Mouse (Mus musculus) heart, adult 2 months (tissue): ENCODE measurements at regions not wholly inside any gene's neighbourhood (a gene's known extent, or its start where the extent isn't known, plus 50 kb on each side); places are given as distances from the start of the nearest gene placed in this dataset.
"Not testable (repeated sequence)": the region's sequence is repeated elsewhere in the genome, so short reads cannot be mapped to it uniquely, and the experiment has no call there.

Experiments used
- DNase-seq, 2 experiments: peaks; one replicate each; pipeline ENCODE4 v3.0.0; 2021
- H3K27ac ChIP-seq: fragments of 200-600 bp; 2 replicates; pipeline ENCODE4 v1.8.1; 2022
- H3K27me3 ChIP-seq: fragments of 200-500 bp; 2 replicates; pipeline ENCODE4 v1.6.1; 2012; ENCODE audit warnings: mild to moderate bottlenecking, low read length, inconsistent platforms, mixed read lengths; ENCODE audit not compliant: control insufficient read depth, insufficient read depth
- H3K36me3 ChIP-seq: fragments of 200-500 bp; 2 replicates; pipeline ENCODE4 v1.6.1; 2012; ENCODE audit warnings: low read length, inconsistent platforms; ENCODE audit not compliant: control insufficient read depth, insufficient read depth
- H3K4me1 ChIP-seq: fragments of 200-500 bp; 2 replicates; pipeline ENCODE4 v1.6.1; 2011; ENCODE audit warnings: low read length; ENCODE audit not compliant: control insufficient read depth, insufficient read depth
- H3K4me3 ChIP-seq: fragments of 200-600 bp; 2 replicates; pipeline ENCODE4 v1.8.1; 2022
- H3K79me2 ChIP-seq: fragments of 200-500 bp; replicated peaks from 2 replicates; pipeline ENCODE4 v1.6.1; 2012; ENCODE audit warnings: mild to moderate bottlenecking, inconsistent platforms, low read length, moderate library complexity, mixed read lengths; ENCODE audit not compliant: control insufficient read depth, insufficient read depth
- H3K9ac ChIP-seq: fragments of 200-500 bp; 2 replicates; pipeline ENCODE4 v1.6.1; 2012; ENCODE audit warnings: low read depth, mild to moderate bottlenecking, control low read depth, inconsistent platforms, low read length, mixed read lengths
- CTCF ChIP-seq: fragments of 200-600 bp; IDR thresholded peaks from 2 replicates; pipeline ENCODE4 v1.8.1; 2022; ENCODE audit warnings: antibody characterized with exemption, mild to moderate bottlenecking, moderate library complexity
- EP300 ChIP-seq: fragments of 200-500 bp; IDR thresholded peaks from 2 replicates; pipeline ENCODE4 v1.6.1; 2011; ENCODE audit warnings: low read depth, low read length, control low read depth; ENCODE audit not compliant: insufficient read depth
- POLR2A ChIP-seq: fragments of 200-500 bp; IDR thresholded peaks from 2 replicates; pipeline ENCODE4 v1.6.1; 2011; ENCODE audit warnings: mild to moderate bottlenecking, low read depth, low read length, control low read depth; ENCODE audit not compliant: insufficient read depth
- WGBS: fragments of 180-500 bp; shearing (Covaris S2); methylation state at CpG from one replicate; pipeline ENCODE4 v1.1.7; 2018; 5-methylcytosine and 5-hydroxymethylcytosine counted together
- intact Hi-C: fragments of 180-260 bp; cut with DNase I; formaldehyde crosslinking; loops from one replicate; pipeline ENCODE4 v1.15.1; 2025

DNA sequence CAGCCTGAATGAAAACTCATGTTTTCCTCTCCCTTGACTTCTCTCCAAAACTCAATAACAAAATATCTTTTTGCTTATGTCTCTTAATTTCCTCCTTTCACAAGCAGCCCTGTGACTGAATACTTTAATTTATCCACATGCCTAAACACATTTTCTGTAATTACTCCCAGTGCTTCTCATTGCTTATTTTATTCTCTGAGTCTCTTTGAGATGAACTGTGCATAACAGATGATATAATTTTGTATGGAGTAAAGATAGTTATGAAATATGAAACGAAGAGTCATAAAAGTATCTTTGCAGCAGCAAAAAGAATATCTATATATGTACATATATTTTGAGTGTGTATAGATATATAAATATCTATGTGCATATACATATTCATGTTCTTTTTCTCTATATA, 187.5 kb upstream of the Tac1 start:
- Histone ChIP-seq H3K27me3 (no peaks in the 10 kb centered on the region), H3K27ac (no peak overlapping the region), H3K36me3 (no peaks in the 10 kb centered on the region), H3K4me3 (no peak overlapping the region), H3K79me2 (no peaks in the 10 kb centered on the region), H3K9ac (no peak overlapping the region), H3K4me1 (no peaks in the 10 kb centered on the region)
- intact Hi-C loops = no loop called here
- DNase-seq = no peak
- no peak for TF ChIP-seq POLR2A
- no peak for TF ChIP-seq EP300
- no peak for TF ChIP-seq CTCF
- whole genome bisulfite sequencing = 68% methylated on average over 1 of the region's 1 CpGs

DNA sequence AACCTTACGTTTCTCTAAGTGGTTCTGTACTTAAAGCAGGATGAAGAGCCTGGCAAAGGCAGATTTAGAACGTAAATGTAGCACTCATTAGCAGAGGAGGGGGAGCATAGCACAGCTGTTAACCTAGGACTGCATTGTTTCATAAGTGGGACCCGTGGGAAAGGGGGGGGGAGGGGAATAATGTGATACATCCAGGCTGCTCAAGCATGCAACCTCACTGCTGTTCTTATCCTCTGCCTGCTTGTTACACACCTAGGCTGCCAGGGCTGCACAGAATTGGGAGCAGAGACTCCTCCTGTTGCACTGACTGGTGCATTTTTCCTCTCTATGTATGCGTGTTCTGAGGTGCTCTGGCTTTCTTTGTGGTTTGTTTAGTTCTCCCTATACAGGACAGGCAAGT, 180.1 kb upstream of the Tac1 start:
- Histone ChIP-seq H3K27ac (no peak overlapping the region), H3K27me3 (no peaks in the 10 kb centered on the region), H3K9ac (no peak overlapping the region), H3K36me3 (no peaks in the 10 kb centered on the region), H3K4me1 (no peaks in the 10 kb centered on the region), H3K79me2 (no peaks in the 10 kb centered on the region), H3K4me3 (no peak overlapping the region)
- intact Hi-C loops = no loop called here
- no peak for DNase-seq
- WGBS = 23% methylated on average over 4 of the region's 4 CpGs
- TF ChIP-seq EP300 = no peak
- TF ChIP-seq POLR2A = no peak
- TF ChIP-seq CTCF = no peak

DNA sequence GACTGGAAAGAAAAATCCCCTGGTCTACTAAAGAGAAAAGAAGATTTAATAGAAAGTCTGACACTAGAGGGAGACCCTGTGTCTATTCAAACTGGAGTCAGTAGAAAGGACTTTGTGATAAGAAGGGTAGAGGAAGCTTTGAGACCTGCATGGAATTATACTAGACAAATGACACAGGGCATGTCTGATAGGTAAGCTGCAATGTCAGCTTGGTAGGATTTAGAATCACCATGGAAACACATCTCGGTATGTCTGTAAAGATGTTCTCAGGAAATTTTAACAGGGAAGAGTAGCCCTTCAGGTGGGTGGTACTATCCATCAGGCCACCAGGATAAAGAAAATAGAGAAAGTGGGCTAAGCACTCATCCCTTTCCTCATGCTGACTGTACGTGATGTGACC, 178.8 kb upstream of the Tac1 start:
- no peaks in the 10 kb centered on the region for H3K27me3 ChIP-seq
- intact Hi-C loops = no loop called here
- H3K79me2 ChIP-seq = no peaks in the 10 kb centered on the region
- H3K36me3 ChIP-seq = no peaks in the 10 kb centered on the region
- 86% methylated on average over 2 of the region's 2 CpGs for WGBS
- no peak for TF ChIP-seq EP300
- TF ChIP-seq POLR2A = no peak
- TF ChIP-seq CTCF = no peak
- H3K4me1 ChIP-seq = no peaks in the 10 kb centered on the region
- no peak overlapping the region for H3K9ac ChIP-seq
- no peak overlapping the region for H3K27ac ChIP-seq
- DNase-seq = no peak
- no peak overlapping the region for H3K4me3 ChIP-seq

DNA sequence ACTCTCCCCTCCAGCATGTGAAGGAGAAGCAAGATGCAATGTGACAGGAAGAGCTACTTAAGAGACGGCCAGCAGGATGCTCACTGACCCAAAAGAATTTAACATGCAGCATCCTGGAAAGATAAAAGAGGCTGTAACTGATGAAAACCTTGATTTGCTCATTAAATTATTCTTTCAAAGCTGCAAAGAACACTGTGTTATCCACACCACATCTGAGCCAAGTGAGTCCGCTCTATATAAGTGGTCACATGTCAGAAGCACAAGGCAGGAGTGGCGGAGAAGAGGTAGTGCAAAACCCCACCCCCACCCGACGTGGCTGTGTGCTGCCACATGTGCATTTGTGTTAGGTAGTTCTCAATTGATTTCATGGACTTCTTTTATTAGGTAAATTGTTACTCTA, 176.0 kb upstream of the Tac1 start:
- DNase-seq = no peak
- no peaks in the 10 kb centered on the region for H3K27me3 ChIP-seq
- H3K4me1 ChIP-seq = no peaks in the 10 kb centered on the region
- 59% methylated on average over 5 of the region's 5 CpGs for WGBS
- no peak for TF ChIP-seq POLR2A
- no peak for TF ChIP-seq CTCF
- TF ChIP-seq EP300 = no peak
- intact Hi-C loops = no loop called here
- no peak overlapping the region for H3K4me3 ChIP-seq
- no peaks in the 10 kb centered on the region for H3K36me3 ChIP-seq
- H3K9ac ChIP-seq = no peak overlapping the region
- no peaks in the 10 kb centered on the region for H3K79me2 ChIP-seq
- H3K27ac ChIP-seq = no peak overlapping the region

DNA sequence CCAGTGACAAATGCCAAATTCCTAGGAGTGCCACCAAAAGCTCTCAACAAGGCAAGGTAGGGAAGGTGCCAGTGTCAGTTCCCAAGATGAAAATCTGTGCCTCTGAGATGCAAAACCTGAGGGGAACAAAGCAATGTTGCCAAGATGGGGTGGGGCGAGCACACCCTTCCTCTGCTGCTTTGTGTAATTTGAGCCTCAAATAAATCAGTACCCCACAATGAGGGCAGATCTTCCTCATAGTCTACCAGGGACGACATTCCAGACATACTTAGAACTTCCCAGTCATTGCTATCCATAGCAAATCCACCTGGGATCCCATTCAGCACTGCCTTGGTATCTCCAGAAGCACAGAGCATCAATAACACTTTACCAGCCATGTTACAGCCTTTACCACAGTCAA, 129.9 kb upstream of the Tac1 start:
- H3K4me3 ChIP-seq = no peak overlapping the region
- no peaks in the 10 kb centered on the region for H3K27me3 ChIP-seq
- H3K4me1 ChIP-seq = no peaks in the 10 kb centered on the region
- intact Hi-C loops = no loop called here
- no peak for TF ChIP-seq POLR2A
- no peak for TF ChIP-seq CTCF
- TF ChIP-seq EP300 = no peak
- H3K9ac ChIP-seq = no peak overlapping the region
- no peak for DNase-seq
- no peaks in the 10 kb centered on the region for H3K36me3 ChIP-seq
- 44% methylated on average over 2 of the region's 2 CpGs for WGBS
- H3K27ac ChIP-seq = no peak overlapping the region
- no peaks in the 10 kb centered on the region for H3K79me2 ChIP-seq

DNA sequence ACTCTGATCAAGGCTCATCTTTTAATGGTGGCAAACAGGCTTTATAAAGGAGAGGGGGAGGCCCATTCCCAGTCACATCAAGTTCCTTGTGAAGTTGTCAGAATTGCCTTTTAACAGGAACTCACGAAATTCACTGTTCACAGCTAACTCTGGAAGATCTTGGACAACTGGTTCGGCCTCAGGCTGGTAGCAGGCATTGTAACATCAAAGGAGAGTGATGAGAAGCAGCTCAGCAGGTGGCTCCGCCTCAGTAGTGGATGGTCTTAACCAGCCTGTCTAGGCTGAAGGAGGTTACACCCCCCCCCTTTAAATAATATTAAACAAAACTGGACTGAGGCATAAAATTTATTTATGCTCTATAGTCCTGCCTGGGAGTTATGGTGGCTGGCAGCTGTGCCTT, 113.0 kb upstream of the Tac1 start:
- 57% methylated on average over 3 of the region's 3 CpGs for WGBS
- intact Hi-C loops = no loop called here
- H3K4me1 ChIP-seq = no peaks in the 10 kb centered on the region
- H3K27ac ChIP-seq = no peak overlapping the region
- no peak overlapping the region for H3K9ac ChIP-seq
- H3K4me3 ChIP-seq = no peak overlapping the region
- H3K27me3 ChIP-seq = no peaks in the 10 kb centered on the region
- DNase-seq = no peak
- no peak for TF ChIP-seq CTCF
- no peak for TF ChIP-seq POLR2A
- TF ChIP-seq EP300 = no peak
- no peaks in the 10 kb centered on the region for H3K36me3 ChIP-seq
- H3K79me2 ChIP-seq = no peaks in the 10 kb centered on the region

DNA sequence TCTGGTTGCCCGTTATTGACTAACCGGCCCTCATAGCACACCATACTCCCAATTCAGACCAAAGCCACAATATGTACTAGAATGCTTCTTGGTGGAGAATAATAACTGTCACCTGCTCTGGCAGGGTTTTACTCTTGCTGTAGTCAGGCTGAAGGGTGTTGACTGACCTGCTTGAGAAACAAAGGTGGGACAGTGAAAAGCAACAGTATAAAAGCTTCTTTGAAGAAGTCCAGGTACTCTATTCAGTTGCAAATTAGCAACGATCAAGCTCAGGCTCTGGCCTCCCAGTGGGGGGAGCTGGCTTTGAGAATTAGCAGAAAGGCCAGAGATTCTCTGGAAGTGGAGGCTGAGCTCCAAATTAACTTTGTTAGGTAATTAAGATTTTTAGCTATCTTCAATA, 112.4 kb upstream of the Tac1 start:
- WGBS = 74% methylated on average over 3 of the region's 3 CpGs
- DNase-seq, H3K9ac ChIP-seq: not testable (repeated sequence)

More for the DNA sequence above, 112.4 kb upstream of the Tac1 start:
- H3K4me3 ChIP-seq, H3K4me1 ChIP-seq, intact Hi-C loops, H3K79me2 ChIP-seq, H3K27me3 ChIP-seq, H3K27ac ChIP-seq, H3K36me3 ChIP-seq: not testable (repeated sequence)
